Mouse (Mus musculus) heart, embryonic 12.5 days (tissue): ENCODE results near the gene Sec63. TPM values are rescaled to one million over a fixed set of nuclear protein-coding genes. Genes with fewer than 3 reads are reported as not detected.
A peak's percentile ranks its signal among the peaks of the same experiment; 100 is the strongest.

ENCODE experiments used
- ATAC-seq: fragments of 200-750 bp; cut with Nextera tagmentation; 2 replicates; pipeline ENCODE4 v1.8.0; 2017; ENCODE audit warnings: moderate TSS enrichment, moderate library complexity; ENCODE audit not compliant: insufficient number of reproducible peaks, low FRiP score
- H3K27ac ChIP-seq: fragments of 300-500 bp; sonication (generic); 2 replicates; pipeline ENCODE4 v1.5.1; 2016; ENCODE audit warnings: mild to moderate bottlenecking, moderate library complexity; ENCODE audit not compliant: poor library complexity, severe bottlenecking
- H3K27me3 ChIP-seq: fragments of 300-500 bp; sonication (generic); replicated peaks from 2 replicates; pipeline ENCODE4 v1.6.1; 2016; ENCODE audit warnings: mild to moderate bottlenecking, moderate library complexity
- H3K36me3 ChIP-seq: fragments of 300-500 bp; sonication (generic); 2 replicates; pipeline ENCODE4 v1.6.1; 2016; ENCODE audit warnings: mild to moderate bottlenecking, moderate library complexity
- H3K4me1 ChIP-seq: fragments of 300-500 bp; sonication (generic); replicated peaks from 2 replicates; pipeline ENCODE4 v1.6.1; 2016; ENCODE audit warnings: mild to moderate bottlenecking
- H3K4me2 ChIP-seq: fragments of 300-500 bp; sonication (generic); 2 replicates; pipeline ENCODE4 v1.6.1; 2016; ENCODE audit warnings: mild to moderate bottlenecking, moderate library complexity
- H3K4me3 ChIP-seq: fragments of 300-500 bp; sonication (generic); 2 replicates; pipeline ENCODE4 v1.5.1; 2016; ENCODE audit warnings: mild to moderate bottlenecking
- H3K9ac ChIP-seq: fragments of 300-500 bp; sonication (generic); 2 replicates; pipeline ENCODE4 v1.6.1; 2016; ENCODE audit warnings: mild to moderate bottlenecking, moderate library complexity
- H3K9me3 ChIP-seq: fragments of 300-500 bp; sonication (generic); replicated peaks from 2 replicates; pipeline ENCODE4 v1.6.1; 2016; ENCODE audit warnings: mild to moderate bottlenecking, moderate library complexity
- WGBS: fragments of 180-500 bp; shearing (Covaris S2); methylation state at CpG from one replicate; pipeline ENCODE4 v1.1.7; 2016; 5-methylcytosine and 5-hydroxymethylcytosine counted together
- polyA plus RNA-seq: library from polyadenylated mRNA; unstranded; fragments of >200 nt; fragmentation: Nextera tagmentation; extraction: Ambion mirVana; gene quantifications from 2 replicates; pipeline ENCODE4 v1.2.1, GENCODE M21; 2016

Gene Sec63
- polyA plus RNA-seq, 1 experiment from 2014 or later = 21.0 TPM

DNA sequence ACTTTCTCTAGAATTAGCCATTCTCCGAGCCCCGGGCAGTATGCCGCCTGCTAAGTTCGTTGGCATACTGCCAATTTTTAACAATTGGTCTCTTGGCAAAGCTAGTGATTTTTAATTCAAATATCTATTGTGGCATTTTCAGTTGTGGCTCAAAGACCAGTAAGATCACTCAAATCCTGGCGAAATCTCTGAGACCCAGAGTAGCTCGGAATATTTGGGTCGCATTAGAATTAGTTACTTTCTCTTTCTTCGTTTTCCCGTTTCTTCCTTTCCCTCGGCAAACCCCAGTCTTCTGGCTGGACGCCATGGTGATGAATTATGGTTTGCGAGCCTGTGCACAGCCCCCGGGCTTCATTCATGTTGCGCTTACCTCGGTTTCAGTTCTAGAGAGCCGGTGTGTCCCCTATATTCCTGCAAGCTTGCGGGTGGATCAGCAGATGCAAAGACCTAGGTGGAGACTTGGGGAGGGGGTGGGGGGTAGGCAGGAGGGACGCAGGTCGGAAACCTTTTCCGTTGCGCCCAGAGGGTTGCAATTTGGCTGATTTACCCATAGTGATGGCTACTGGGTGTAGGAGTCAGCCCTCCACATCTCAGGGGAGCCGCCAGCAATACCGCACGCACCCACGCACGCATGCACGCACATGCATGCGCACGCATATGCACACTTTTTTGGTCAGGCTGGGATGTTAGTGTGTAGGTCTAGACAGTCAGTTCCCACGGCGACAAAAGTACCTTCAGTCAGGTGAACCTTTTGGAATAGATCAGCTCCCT lies 102.5 kb downstream of the Sec63 start:
- peaks cover 15% of the 10 kb centered on the region for H3K4me1 ChIP-seq
- H3K9me3 ChIP-seq = no peaks in the 10 kb centered on the region
- 51% methylated on average over 31 of the region's 31 CpGs for WGBS
- H3K36me3 ChIP-seq = no peaks in the 10 kb centered on the region
- peak overlapping the region; percentile 61 for H3K4me2 ChIP-seq
- ATAC-seq = no peak
- H3K27me3 ChIP-seq = no peaks in the 10 kb centered on the region
- peak overlapping the region; percentile 38 for H3K4me3 ChIP-seq
- no peak overlapping the region for H3K27ac ChIP-seq
- 0 out of 2 replicates have a peak overlapping the region, but pooled peaks have one; percentile 5 for H3K9ac ChIP-seq

DNA sequence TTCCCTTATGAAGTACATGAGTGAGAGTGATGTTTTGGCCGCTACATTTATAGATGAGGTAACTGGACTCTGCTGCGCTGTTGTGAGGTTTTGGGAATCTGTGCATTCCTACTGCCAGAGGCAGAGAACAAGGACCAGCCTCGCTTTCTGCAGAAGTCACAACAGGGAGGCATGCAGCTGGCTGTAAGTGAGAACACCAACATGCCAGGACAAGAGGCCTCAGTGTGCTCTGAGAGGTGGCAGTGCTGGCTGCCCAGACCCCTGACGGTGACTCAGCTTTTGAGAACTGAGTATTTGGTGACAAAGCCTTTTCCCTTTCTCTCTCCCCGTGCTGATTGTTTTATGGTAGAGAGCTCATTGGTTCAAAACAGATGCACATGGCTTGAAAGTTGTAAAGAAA lies 103.4 kb downstream of the Sec63 start:
- H3K9ac ChIP-seq = no peak overlapping the region
- WGBS = 50% methylated on average over 5 of the region's 5 CpGs
- no peaks in the 10 kb centered on the region for H3K36me3 ChIP-seq
- H3K4me2 ChIP-seq = peak overlapping the region; percentile 61
- no peaks in the 10 kb centered on the region for H3K9me3 ChIP-seq
- peak overlapping the region; percentile 30; the same call in 1 of the 2 replicates for H3K27ac ChIP-seq
- no peak overlapping the region for H3K4me3 ChIP-seq
- ATAC-seq = no peak
- H3K4me1 ChIP-seq = peaks cover 15% of the 10 kb centered on the region
- no peaks in the 10 kb centered on the region for H3K27me3 ChIP-seq

DNA sequence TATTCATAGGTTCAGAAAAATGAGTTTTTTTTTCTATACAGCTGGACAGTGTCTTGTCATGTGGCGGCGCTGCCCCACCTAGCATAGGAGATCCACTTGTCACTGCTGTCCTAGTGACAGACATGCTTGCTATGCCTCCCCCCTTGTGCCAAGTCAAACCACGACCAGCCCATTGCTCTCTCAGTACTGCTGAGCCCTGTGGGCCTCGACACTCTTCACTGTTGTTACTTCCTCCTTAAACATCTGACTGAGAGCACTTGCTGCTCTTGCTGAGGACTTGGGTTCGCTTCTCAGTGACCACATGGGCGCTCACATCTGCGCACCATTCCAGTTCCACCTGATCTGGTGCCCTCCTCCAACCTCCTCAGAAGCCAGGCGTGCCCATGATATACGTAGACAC lies 107.1 kb downstream of the Sec63 start:
- ATAC-seq = no peak
- 78% methylated on average over 9 of the region's 9 CpGs for WGBS

DNA sequence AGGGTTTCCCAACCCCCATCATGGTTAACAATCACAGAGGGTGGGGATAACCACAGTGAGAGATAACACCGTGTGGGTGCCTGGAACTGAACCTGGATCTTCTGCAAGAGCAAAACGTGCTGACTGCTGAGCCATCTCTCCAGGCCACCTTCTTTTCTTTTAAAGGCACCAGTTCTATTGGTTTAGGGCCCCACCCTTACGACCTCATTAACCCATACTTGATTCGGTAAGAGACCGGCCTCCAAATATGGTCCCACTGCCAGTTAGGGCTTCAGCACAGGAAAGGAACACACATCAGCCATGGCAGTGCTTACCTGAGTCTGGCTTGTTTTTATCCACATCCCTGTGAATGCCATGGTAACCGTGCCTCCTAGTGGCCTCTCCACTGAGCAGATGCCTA lies 108.2 kb downstream of the Sec63 start:
- ATAC-seq = no peak
- no peaks in the 10 kb centered on the region for H3K9me3 ChIP-seq
- 55% methylated on average over 6 of the region's 6 CpGs for WGBS
- no peak overlapping the region for H3K4me3 ChIP-seq
- H3K4me1 ChIP-seq = peaks cover 9% of the 10 kb centered on the region
- H3K27ac ChIP-seq = no peak overlapping the region
- no peak overlapping the region for H3K4me2 ChIP-seq
- no peak overlapping the region for H3K9ac ChIP-seq
- no peaks in the 10 kb centered on the region for H3K27me3 ChIP-seq
- H3K36me3 ChIP-seq = no peaks in the 10 kb centered on the region

More for the DNA sequence above, 107.1 kb downstream of the Sec63 start:
- Histone ChIP-seq H3K9me3 (no peaks in the 10 kb centered on the region), H3K4me3 (no peak overlapping the region), H3K27ac (no peak overlapping the region), H3K9ac (no peak overlapping the region), H3K36me3 (no peaks in the 10 kb centered on the region), H3K27me3 (no peaks in the 10 kb centered on the region), H3K4me2 (no peak overlapping the region), H3K4me1 (peaks cover 15% of the 10 kb centered on the region)

DNA sequence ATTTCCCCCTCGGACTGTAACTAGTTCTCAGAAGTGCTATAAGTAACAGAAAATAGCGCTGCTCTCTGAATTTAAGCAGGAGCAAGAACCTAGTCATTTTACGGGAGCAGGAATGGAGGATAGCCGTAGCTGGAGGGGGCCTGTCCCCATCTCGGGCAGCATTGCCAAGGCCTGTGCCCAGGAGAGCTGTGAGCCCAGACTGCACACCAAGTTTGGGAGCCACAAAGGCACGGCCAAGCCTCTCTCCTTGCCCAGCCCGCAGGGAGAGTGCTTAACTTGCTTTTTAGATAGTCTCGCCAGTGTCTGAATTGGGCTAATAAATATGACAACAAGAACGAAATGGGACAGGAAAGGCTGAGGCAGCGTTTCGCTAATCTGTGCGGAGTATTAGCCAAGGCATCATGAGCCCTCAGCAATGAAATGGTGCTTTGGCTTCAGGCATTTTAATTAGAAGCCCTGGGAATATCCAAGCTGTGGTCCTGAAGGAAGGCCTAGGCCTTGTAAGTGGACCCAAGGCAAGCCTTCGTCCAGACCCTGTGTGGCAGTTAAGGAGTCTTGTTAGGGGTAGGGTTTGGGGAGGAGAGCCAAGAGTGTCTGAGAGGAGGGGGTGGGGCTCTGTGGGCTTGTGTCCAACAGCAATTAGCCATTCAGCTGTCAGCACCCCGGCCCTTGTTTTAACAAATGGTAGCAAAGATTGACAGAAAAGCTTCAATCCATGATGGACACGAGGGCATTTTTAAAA lies 111.1 kb downstream of the Sec63 start:
- Histone ChIP-seq H3K27ac (no peak overlapping the region), H3K4me2 (no peak overlapping the region), H3K4me3 (no peak overlapping the region), H3K36me3 (no peaks in the 10 kb centered on the region), H3K4me1 (peaks cover 8% of the 10 kb centered on the region), H3K27me3 (no peaks in the 10 kb centered on the region), H3K9ac (no peak overlapping the region), H3K9me3 (no peaks in the 10 kb centered on the region)
- WGBS = 76% methylated on average over 15 of the region's 15 CpGs
- no peak for ATAC-seq

DNA sequence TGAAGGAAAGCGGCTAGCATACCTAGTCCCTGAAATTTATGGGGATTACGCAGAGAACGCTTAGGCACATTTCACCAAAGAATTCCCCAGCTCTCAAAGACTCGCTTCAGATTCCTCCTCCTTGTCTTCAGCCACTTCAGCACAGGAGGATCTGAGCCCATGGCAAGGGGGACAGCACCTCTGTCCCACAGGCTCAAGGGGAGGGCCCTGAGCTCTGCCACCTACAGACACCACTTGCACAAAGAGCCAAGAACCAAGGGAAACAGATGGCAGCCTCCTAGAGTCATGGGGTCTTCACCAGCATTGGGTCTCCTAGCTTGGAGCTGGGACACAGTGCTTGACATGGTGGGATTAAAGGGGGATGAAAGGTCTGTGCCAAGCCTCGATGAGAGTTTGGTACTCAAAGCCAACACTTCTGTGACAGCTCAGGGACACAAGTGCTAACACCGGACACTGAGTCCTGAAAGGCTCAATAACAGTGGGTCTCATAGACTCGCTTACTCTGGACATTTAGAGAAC lies 111.8 kb downstream of the Sec63 start:
- Histone ChIP-seq H3K9ac (no peak overlapping the region), H3K27me3 (no peaks in the 10 kb centered on the region), H3K4me1 (peaks cover 8% of the 10 kb centered on the region), H3K4me3 (no peak overlapping the region), H3K36me3 (no peaks in the 10 kb centered on the region), H3K27ac (no peak overlapping the region), H3K9me3 (no peaks in the 10 kb centered on the region), H3K4me2 (no peak overlapping the region)
- no peak for ATAC-seq
- 82% methylated on average over 7 of the region's 7 CpGs for WGBS

DNA sequence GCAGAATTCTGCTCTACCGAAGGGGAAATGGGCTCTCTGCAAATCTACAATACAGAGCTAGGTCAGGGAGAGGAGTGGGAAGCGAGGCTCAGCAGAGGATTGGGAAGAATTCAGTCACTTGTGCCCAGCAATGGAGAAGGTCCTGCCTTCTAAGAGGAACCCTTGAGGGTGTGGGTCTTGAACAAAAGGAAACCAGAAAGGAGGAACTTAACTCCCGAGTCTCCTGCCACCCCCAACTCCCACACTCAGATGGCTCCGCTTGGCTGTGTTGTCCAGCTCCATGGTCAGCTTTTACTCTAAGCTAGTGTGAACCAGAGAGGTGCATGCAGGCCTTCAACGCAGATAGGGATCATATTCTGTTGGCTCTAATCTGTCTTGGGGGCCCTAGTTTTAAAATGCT lies 114.9 kb downstream of the Sec63 start:
- Histone ChIP-seq H3K9me3 (no peaks in the 10 kb centered on the region), H3K4me2 (no peak overlapping the region), H3K27ac (no peak overlapping the region), H3K9ac (no peak overlapping the region), H3K4me3 (no peak overlapping the region), H3K36me3 (no peaks in the 10 kb centered on the region), H3K4me1 (peaks cover 13% of the 10 kb centered on the region), H3K27me3 (no peaks in the 10 kb centered on the region)
- WGBS = 71% methylated on average over 5 of the region's 5 CpGs
- no peak for ATAC-seq

DNA sequence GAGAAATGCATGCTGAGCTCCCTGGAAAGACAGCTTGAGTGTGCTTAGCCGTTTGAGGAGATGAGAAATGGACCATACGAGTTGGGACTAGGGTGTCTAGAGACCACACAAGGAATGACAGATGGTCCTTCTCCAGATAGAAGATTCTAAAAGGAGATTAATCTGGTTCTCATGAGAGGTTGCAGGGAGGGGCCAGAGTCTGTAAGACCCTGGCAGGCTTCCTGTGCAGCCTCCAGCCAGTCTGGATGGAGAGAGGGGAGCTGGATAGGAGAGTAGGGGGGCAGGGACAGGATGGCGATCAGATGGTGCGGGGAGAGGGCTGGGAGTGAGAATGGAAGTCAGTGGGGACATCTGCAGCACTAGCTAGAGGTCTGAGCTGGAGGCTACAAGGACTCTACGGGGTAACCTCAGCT lies 118.0 kb downstream of the Sec63 start:
- no peak for ATAC-seq
- H3K4me3 ChIP-seq = no peak overlapping the region
- no peaks in the 10 kb centered on the region for H3K36me3 ChIP-seq
- H3K27ac ChIP-seq = no peak overlapping the region
- no peaks in the 10 kb centered on the region for H3K9me3 ChIP-seq
- H3K4me1 ChIP-seq = peaks cover 13% of the 10 kb centered on the region
- H3K27me3 ChIP-seq = no peaks in the 10 kb centered on the region
- 59% methylated on average over 5 of the region's 5 CpGs for WGBS
- H3K9ac ChIP-seq = no peak overlapping the region
- H3K4me2 ChIP-seq = no peak overlapping the region

DNA sequence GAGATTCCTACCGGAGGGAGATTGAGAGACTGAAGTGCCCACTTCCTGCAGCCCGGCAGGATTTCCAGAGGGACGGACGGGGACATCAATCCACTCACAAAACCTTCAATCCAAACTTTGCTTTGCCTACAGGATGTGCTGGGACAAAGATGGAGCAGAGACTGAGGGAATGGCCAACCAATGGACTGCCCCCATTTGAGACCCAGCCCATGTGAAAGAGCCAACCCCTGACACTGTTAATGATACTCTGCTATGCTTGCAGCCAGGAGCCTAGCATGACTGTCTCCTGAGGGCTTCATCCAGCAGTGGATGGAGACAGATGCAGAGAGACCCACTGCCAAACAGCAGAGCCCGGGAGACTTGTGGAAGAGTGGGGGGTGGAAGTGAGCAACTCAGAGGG lies 118.4 kb downstream of the Sec63 start:
- ATAC-seq = no peak
- Histone ChIP-seq H3K4me1 (peaks cover 13% of the 10 kb centered on the region), H3K27me3 (no peaks in the 10 kb centered on the region), H3K4me3 (no peak overlapping the region), H3K36me3 (no peaks in the 10 kb centered on the region), H3K27ac (no peak overlapping the region), H3K9me3 (no peaks in the 10 kb centered on the region), H3K4me2 (no peak overlapping the region), H3K9ac (no peak overlapping the region)
- WGBS = 57% methylated on average over 5 of the region's 5 CpGs
